ENCODE assay signal across 23 mouse cellular contexts in the genomic region with DNA sequence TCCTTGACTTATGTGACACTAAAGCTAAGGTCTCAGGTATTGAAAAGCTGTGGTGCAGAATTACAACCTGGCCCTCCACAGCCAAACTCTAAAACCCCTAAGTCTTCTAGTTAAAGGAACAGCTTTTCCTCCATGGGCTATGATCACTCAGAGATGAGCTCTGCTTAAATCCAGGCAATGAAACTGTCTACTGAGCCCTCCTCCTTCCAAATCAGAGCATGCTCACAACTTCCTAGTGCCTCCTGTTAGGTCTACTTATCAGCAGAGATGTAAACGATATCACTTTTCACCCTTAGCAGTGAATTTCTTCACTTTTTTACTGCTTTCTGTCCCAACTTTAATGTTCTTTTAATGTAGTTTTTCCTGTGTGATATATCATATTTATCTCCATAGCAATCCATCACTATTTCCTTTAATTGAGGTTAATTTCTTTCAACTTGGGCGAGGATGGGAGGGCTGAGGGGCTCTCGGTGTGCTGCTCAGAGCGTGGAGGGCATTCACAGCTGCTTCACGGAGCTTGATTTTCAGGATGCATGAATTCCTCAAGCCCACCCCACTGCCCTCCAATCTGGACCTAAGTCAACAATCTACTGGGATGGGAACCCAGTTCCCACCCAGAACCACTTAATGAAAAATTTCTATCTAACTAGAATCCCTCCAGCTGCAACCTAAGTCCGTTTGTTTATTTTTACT.
DNase-seq lines count a peak whose midpoint lies in the region; ATAC-seq and TF ChIP-seq lines count a peak whose summit lies in the region.
"Had no signal": no experiment of that assay in that cellular context is flagged by ENCODE, and none has a peak within 500 bp of the region (broad histone marks: within the 10 kb centered on the region; RNA-seq: fewer than 3 reads in every experiment).

No protein-coding gene starts in this region.

- no peak overlapping the region for H3K4me3 ChIP-seq in kidney, embryonic 14.5 days (ENCODE audit: low read length)
- no peak overlapping the region for H3K4me3 ChIP-seq in kidney, postnatal 0 days (replicated peaks; ENCODE audit: low read depth, low read length)
- H3K4me3 ChIP-seq: embryonic facial prominence, embryonic 15.5 days; heart, adult 2 months; heart, embryonic 10.5 days; heart, embryonic 13.5 days; hindbrain, embryonic 12.5 days; hindbrain, embryonic 15.5 days had no signal

- H3K9ac ChIP-seq in kidney, embryonic 14.5 days (ENCODE audit: low read depth, low read length) = no peak overlapping the region
- H3K9ac ChIP-seq in kidney, postnatal 0 days (ENCODE audit: low read depth, low read length) = no peak overlapping the region
- H3K9ac ChIP-seq: embryonic facial prominence, embryonic 15.5 days; forebrain, postnatal 0 days; heart, embryonic 13.5 days; hindbrain, embryonic 12.5 days; hindbrain, embryonic 15.5 days had no signal

- WGBS in kidney, embryonic 14.5 days = 11% methylated on average over 6 of the region's 6 CpGs
- WGBS in kidney, postnatal 0 days = 15% methylated on average over 6 of the region's 6 CpGs

- no peaks in the 10 kb centered on the region for H3K9me3 ChIP-seq in kidney, embryonic 14.5 days (ENCODE audit: control insufficient read depth, low read length)
- no peaks in the 10 kb centered on the region for H3K9me3 ChIP-seq in kidney, postnatal 0 days (replicated peaks; ENCODE audit: low read length)
- H3K9me3 ChIP-seq: embryonic facial prominence, embryonic 15.5 days; heart, embryonic 10.5 days; heart, embryonic 13.5 days; hindbrain, embryonic 12.5 days; hindbrain, embryonic 15.5 days had no signal

- peak; percentile 88 for ATAC-seq in kidney, embryonic 14.5 days (ENCODE audit: low FRiP score, low TSS enrichment)
- ATAC-seq in kidney, postnatal 0 days (replicated peaks; ENCODE audit: low FRiP score, low read depth) = no peak
- ATAC-seq: activated CD4-positive, CD25-positive, alpha-beta regulatory T cell, adult 4 months; forebrain, embryonic 14.5 days; forebrain, postnatal 0 days had no signal

- H3K4me2 ChIP-seq in kidney, embryonic 14.5 days (replicated peaks; ENCODE audit: low read depth, low read length) = no peak overlapping the region
- no peak overlapping the region for H3K4me2 ChIP-seq in kidney, postnatal 0 days (ENCODE audit: low read length)
- H3K4me2 ChIP-seq: embryonic facial prominence, embryonic 15.5 days; heart, embryonic 13.5 days; hindbrain, embryonic 12.5 days; hindbrain, embryonic 15.5 days had no signal

- peak; percentile 21 for DNase-seq in embryo, embryonic 10.5 days (ENCODE audit: low spot score)
- no peak for DNase-seq in embryo, embryonic 9.5 days (ENCODE audit: extremely low spot score)
- DNase-seq in kidney, postnatal 25 days = no peak
- DNase-seq in kidney, postnatal 0 days (ENCODE audit: low spot score) = peak; percentile 78
- DNase-seq in kidney, adult 18-20 months = no peak
- no peak for DNase-seq in frontal cortex, adult 2 months (ENCODE audit: extremely low spot score in 1 of 2, low spot score in 1 of 2)
- DNase-seq: adrenal gland, adult 8-10 months; adrenal gland, postnatal 25 days; cerebellum, adult 11-12 months; cerebellum, adult 8-10 months; cerebellum, postnatal 14 days; forebrain, postnatal 0 days; gastrocnemius, postnatal 25 days; heart, adult 2 months; heart, postnatal 14 days had no signal

- no peak overlapping the region for H3K27ac ChIP-seq in kidney, embryonic 14.5 days (ENCODE audit: low read depth, low read length)
- no peak overlapping the region for H3K27ac ChIP-seq in kidney, postnatal 0 days
- H3K27ac ChIP-seq: embryonic facial prominence, embryonic 15.5 days; heart, adult 2 months; heart, embryonic 10.5 days; heart, embryonic 13.5 days; hindbrain, embryonic 12.5 days; hindbrain, embryonic 15.5 days had no signal

- H3K4me1 ChIP-seq in kidney, embryonic 14.5 days (ENCODE audit: control insufficient read depth, insufficient read depth, low read length) = 0 out of 2 replicates have a peak, but pooled peaks cover 5% of the 10 kb centered on the region
- H3K4me1 ChIP-seq in kidney, postnatal 0 days (replicated peaks; ENCODE audit: insufficient read depth, low read length) = no peaks in the 10 kb centered on the region
- H3K4me1 ChIP-seq: heart, embryonic 10.5 days; heart, embryonic 13.5 days; hindbrain, embryonic 12.5 days; hindbrain, embryonic 15.5 days had no signal

- H3K36me3 ChIP-seq in kidney, embryonic 14.5 days (ENCODE audit: control insufficient read depth, insufficient read depth, low read length) = no peaks in the 10 kb centered on the region
- H3K36me3 ChIP-seq in kidney, postnatal 0 days (ENCODE audit: insufficient read depth, low read length) = no peaks in the 10 kb centered on the region
- H3K36me3 ChIP-seq: embryonic facial prominence, embryonic 15.5 days; heart, embryonic 10.5 days; heart, embryonic 13.5 days; hindbrain, embryonic 12.5 days; hindbrain, embryonic 15.5 days had no signal

- TF ChIP-seq CTCF in kidney, postnatal 0 days (IDR thresholded peaks at IDR 0.05; ENCODE audit: low read depth) = no peak

- no peaks in the 10 kb centered on the region for H3K27me3 ChIP-seq in kidney, embryonic 14.5 days (ENCODE audit: control insufficient read depth, insufficient read depth, low read length)
- no peaks in the 10 kb centered on the region for H3K27me3 ChIP-seq in kidney, postnatal 0 days (ENCODE audit: insufficient read depth, low read length)
- H3K27me3 ChIP-seq: embryonic facial prominence, embryonic 15.5 days; heart, embryonic 13.5 days; hindbrain, embryonic 12.5 days; hindbrain, embryonic 15.5 days had no signal

Comparison
In these comparisons a context has a peak if more than half of its experiments do, and no peak if none do; other contexts are left out.
1. DNase-seq: peak in embryo, embryonic 10.5 days (single experiment) and kidney, postnatal 0 days (single experiment); none in embryo, embryonic 9.5 days (single experiment), kidney, postnatal 25 days (0 of 2), kidney, adult 18-20 months (single experiment) and frontal cortex, adult 2 months (0 of 2).